Mouse (Mus musculus) cerebellum, postnatal 4 days (tissue): ENCODE results near the gene Il6ra.

Experiments
- DNase-seq, 2 experiments: peaks; one replicate each; pipeline ENCODE4 v3.0.0; 2022; ENCODE audit warnings: low spot score in 2 of 2, mixed read lengths in 1 of 2

The Il6ra gene

DNA sequence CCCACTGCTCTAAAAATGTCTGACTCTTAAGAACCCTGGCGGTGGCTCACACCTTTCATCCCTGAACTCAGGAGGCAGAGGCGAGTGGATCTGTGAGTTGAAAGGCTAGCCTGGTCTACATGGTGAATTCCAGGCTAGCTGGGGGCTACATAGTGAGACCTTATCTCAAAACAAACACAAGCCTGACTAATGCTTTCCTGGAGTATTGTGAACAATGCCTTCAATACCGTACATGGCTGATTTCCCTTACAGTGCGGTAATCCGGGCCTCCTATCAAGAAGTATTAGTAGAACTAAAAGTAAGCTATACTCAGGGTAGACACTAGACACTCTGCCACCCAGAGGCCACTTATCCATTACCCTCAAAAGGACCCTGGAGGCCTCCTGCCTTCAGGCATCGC lies 64.9 kb downstream of the Il6ra start:
- no peak for DNase-seq

DNA sequence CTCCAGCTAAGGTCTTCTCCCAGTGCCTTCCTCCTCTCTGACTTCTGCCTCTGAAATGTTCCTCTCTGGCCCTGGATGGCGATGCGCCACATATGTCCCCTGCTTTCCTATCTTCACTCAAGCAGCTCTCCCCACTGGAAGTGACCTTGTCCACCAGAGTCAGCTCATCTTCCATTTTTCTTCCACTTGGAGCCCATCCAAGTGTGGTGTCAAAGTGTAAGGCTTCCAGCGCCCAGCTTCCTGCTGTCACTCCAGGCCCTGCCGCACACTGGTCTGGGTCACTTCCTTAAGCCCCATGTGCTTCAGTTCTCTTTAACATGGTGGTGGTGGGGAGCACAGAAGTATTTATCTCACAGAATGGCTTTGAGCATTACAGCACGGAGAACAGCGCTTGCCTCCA lies 65.4 kb downstream of the Il6ra start:
- DNase-seq: no peak

DNA sequence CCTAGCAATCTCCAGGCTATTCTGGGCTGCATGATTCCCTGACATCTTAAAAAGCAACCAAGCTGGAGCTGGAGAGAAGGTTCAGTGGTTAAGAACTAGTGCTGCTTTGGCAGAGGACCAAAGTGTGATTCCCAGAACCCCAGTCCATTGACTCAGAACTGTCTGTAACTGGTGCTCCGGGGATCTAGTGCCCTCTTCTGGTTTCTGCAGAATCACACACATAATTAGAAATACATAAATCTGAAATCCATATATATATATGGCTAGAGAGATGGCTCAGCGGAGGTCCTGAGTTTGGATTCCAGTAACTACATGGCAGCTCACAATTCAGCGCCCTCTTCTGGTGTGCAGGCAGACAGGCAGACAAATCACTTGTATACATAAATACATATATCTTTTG lies 65.9 kb downstream of the Il6ra start:
- no peak for DNase-seq

DNA sequence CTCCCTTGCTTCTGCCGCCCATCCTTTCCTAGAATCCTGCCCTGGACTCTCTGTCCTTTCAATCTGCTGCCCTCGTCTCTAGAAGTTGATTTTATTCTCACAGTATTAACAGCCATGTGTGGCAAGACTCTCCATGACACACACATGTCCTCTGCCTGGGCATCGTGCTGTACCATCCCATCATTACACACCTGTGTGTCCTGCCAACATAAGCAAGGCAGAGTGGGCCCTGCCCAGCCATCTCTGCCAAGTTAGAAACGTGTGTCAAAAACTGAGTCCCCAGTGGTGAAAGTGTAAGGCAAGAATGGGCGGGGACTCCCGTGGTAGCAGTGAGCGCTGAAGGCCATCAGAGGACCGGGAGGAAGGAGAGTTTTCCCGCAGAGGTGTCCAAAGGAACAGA lies 67.2 kb downstream of the Il6ra start:
- DNase-seq: no peak

DNA sequence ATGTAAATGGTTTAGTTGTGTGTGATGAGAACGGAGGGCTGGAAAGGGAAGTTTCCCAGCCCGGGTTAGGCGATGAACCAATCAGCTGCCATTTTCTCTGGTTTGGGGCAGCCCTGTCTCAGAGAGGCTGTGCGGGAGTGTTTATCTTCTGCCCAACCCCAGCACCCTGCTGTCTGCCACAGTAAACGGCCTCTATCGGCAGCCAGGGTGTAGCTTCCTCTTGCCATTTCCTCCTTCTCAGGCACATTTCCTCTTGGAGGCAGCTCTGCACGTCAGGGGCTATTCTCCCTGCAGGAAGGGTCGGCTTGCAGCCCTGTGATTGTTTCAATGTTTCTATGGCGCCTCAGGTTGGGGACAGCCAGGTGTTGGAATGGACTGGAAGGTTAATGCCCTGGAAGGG lies 69.8 kb downstream of the Il6ra start:
- no peak for DNase-seq

DNA sequence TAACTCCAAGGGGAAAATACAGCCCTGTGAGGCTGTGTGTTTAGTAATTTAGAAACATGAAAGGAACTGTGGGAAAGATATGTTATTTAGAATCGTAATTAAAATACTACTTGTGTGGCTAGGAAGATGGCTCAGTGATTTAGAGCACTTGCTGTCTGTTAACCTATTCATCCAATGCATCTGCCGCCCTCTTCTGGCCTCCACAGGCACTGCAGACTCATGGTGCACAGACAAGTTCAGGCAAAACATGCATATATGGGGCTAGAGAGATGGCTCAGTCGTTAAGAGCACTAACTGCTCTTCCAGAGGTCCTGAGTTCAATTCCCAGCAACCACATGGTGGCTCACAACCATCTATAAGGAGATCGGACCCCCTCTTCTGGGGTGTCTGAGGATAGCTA lies 70.7 kb downstream of the Il6ra start:
- peak in 1 of 2 experiments; percentile 52 for DNase-seq

DNA sequence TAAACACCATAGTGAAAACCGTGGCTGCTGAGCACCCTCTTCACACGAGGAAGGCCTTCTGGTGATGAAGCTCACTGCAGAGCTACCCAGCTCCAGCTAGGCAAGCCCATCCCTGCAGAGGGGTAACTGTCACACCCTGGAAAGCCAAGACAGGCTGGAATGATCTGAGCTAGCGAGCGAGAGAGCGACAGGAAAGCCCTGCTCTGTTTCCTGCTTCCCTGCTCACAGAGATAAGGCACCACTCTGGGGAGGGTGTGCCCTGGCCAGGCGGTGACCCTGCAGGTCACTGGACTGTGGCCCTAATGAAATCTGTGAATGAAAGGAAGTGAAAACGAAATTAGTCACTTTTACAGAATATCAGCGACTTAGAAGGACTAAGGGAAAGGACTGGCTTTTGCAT lies 77.6 kb downstream of the Il6ra start:
- no peak for DNase-seq

DNA sequence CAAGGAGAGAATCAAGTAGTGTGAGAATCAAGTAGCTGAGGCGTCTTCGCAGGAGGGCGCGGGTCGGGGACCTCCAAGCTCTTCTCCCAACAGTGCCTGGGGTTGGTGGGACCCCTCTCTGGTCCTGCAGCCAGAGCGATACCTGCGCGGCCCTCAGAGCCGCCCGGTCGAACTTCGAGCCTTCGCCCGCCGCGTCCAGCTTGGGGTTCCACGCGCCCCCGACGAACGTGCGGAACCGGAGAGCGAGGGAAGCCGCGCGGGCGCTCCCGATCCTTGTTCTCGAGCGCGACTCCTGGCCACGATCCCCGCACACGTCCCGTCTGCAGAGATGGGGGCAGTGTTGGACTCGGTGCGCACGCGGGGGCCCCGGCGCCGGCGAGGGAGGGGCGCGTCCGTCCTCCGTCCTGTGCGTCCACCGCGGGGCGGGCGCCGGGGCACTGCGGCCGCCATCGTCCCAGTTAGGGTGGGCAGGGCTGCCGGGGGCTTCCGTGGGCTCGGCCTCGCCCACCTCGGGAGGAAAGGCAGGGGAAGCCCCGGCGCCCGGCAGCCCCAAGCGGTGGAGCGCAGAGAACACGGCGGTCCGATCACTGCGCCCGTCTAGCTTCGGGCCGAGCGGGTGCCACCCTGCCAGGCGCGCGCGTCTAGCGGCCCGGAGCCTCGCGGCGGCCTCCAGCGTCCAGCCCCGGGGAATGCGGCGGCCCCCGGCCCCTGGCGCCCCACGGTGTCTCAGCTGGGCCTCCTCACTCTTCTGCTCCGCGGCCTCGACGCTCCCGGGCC lies 82.0 kb downstream of the Il6ra start, which contains the start of gene She:
She (plus strand) TSS at position 556 of the 777 bp plus-strand sequence.
- DNase-seq: no peak

DNA sequence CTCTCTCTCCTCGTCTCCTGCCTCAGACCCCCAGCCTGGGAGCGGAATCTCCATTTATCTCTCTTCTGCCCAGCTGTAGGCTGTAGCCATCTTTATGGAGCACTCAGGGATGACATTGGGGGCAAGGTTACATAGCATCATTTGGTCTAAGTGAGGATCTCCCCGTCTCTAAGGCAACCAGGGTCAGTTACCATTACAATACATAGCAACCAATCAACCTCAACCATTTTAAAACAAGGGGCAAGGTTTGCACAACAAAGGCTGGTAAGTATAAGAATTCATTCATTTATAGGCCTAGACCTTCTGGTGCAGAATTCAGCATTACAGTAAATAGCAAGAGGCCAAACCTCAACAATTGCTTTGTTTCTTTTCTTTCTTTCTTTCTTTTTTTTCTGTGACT lies 86.7 kb downstream of the Il6ra start:
- no peak for DNase-seq

GRCm38 (mm10) chr3:89823594-89823993 lies 89.4 kb downstream of the Il6ra start:
- no peak for DNase-seq

- DNase-seq: no peak
Measured at GRCm38 (mm10) chr3:89821548-89822480, 91.2 kb downstream of the Il6ra start.

- DNase-seq: no peak
Measured at GRCm38 (mm10) chr3:89821096-89821513, 91.9 kb downstream of the Il6ra start.

- DNase-seq: no peak
Measured at GRCm38 (mm10) chr3:89820311-89821095, 92.5 kb downstream of the Il6ra start.

GRCm38 (mm10) chr3:89819897-89820296 lies 93.1 kb downstream of the Il6ra start:
- DNase-seq: no peak

GRCm38 (mm10) chr3:89818605-89819004 lies 94.4 kb downstream of the Il6ra start:
- DNase-seq: no peak

DNA sequence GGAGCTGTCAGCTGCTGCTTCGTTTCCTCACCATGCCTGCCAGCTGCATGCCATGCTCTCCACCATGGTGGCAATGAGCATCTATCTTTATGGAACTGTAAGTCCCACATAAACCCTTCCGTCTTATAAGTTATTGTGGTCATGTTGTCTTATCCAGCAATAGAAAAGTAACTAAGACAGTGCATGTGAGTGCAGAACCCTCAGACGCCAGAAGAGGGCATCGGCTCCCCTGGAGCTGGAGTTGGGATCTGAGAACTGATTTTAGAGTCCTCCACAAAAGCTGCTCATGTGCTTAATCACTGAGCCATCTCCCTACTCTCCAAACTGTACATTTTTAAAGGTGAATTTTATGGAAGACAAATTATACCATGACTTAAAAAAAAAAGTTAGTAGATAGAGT lies 95.9 kb downstream of the Il6ra start:
- DNase-seq: peak in 1 of 2 experiments; percentile 40
